Mouse (Mus musculus): ENCODE results near the gene Neurod2.

GRCm38 (mm10) chr11:98348083-98348961 lies 18.9 kb upstream of the Neurod2 start, which contains the start of gene Ppp1r1b:
- TF ChIP-seq USF1 (IDR thresholded peaks at IDR 0.05; ENCODE audit: low read depth) (no peak), MYOD1 (IDR thresholded peaks at IDR 0.05; ENCODE audit: control insufficient read depth, insufficient read length, low read depth) (no peak), MYOG (IDR thresholded peaks at IDR 0.05; ENCODE audit: control insufficient read depth, extremely low read depth, insufficient read length) (no peak)

Data from C2C12 (cell line).